Mouse (Mus musculus): ENCODE results near the gene Myb.

DNA sequence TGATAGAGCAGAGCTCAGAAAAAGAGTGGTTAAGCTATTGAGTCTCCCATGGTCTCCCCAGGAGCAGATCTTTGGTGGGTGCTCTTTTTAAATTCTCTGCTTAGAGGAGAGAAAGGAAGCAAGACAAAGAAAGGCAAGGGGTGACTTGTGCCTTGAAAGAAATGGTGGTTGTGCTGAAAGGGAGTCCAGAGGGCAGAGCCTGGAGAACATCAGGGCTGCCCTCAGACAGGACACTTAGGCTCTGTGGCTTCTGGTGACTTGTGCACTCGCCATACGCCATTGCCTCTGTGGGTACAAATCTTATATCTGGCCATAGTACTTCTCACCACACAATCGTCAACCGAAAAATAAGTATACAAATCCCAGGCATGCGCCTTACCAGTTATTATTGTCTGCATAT is 67.5 kb downstream of the Myb start:
- TF ChIP-seq POLR2A (IDR thresholded peaks at IDR 0.05; ENCODE audit: extremely low read depth, insufficient read depth, low read length) = no peak
- TF ChIP-seq CTCF (IDR thresholded peaks at IDR 0.05; ENCODE audit: low read depth, low read length) = no peak

All from liver, adult 2 months (tissue).